Mouse (Mus musculus) heart, embryonic 11.5 days (tissue): ENCODE data around the gene Tnp2. TPM values are rescaled to one million over a fixed set of nuclear protein-coding genes. Genes with fewer than 3 reads are reported as not detected.

Experiments
- ATAC-seq: fragments of 200-750 bp; cut with Nextera tagmentation; replicated peaks from 2 replicates; pipeline ENCODE4 v1.8.0; 2017; ENCODE audit warnings: moderate library complexity; ENCODE audit not compliant: insufficient number of reproducible peaks, low FRiP score, low TSS enrichment
- H3K27ac ChIP-seq: fragments of 300-500 bp; sonication (generic); 2 replicates; pipeline ENCODE4 v1.5.1; 2014; ENCODE audit warnings: mild to moderate bottlenecking, low read depth, low read length
- H3K27me3 ChIP-seq: fragments of 300-500 bp; sonication (generic); 2 replicates; pipeline ENCODE4 v1.6.1; 2014; ENCODE audit warnings: mild to moderate bottlenecking, low read length, mixed read lengths; ENCODE audit not compliant: control insufficient read depth, insufficient read depth
- H3K36me3 ChIP-seq: fragments of 300-500 bp; sonication (generic); 2 replicates; pipeline ENCODE4 v1.6.1; 2014; ENCODE audit warnings: mild to moderate bottlenecking, low read length, moderate library complexity, mixed read lengths; ENCODE audit not compliant: control insufficient read depth, insufficient read depth
- H3K4me1 ChIP-seq: fragments of 300-500 bp; sonication (generic); 2 replicates; pipeline ENCODE4 v1.6.1; 2014; ENCODE audit warnings: low read length; ENCODE audit not compliant: control insufficient read depth, insufficient read depth
- H3K4me2 ChIP-seq: fragments of 300-500 bp; sonication (generic); 2 replicates; pipeline ENCODE4 v1.6.1; 2014; ENCODE audit warnings: mild to moderate bottlenecking, moderate library complexity
- H3K4me3 ChIP-seq: fragments of 300-500 bp; sonication (generic); 2 replicates; pipeline ENCODE4 v1.5.1; 2014; ENCODE audit warnings: low read depth, low read length
- H3K9ac ChIP-seq: fragments of 300-500 bp; sonication (generic); 2 replicates; pipeline ENCODE4 v1.6.1; 2014; ENCODE audit warnings: mild to moderate bottlenecking, low read depth, low read length, moderate library complexity
- H3K9me3 ChIP-seq: fragments of 300-500 bp; sonication (generic); replicated peaks from 2 replicates; pipeline ENCODE4 v1.6.1; 2016; ENCODE audit warnings: low read length; ENCODE audit not compliant: control insufficient read depth
- WGBS: fragments of 180-500 bp; shearing (Covaris S2); extraction: QIAGEN DNeasy Blood & Tissue Kit; methylation state at CpG from one replicate; pipeline ENCODE4 v1.1.7; 2014; ENCODE audit not compliant: insufficient replicate concordance; 5-methylcytosine and 5-hydroxymethylcytosine counted together
- polyA plus RNA-seq: library from polyadenylated mRNA; unstranded; fragments of >200 nt; fragmentation: Nextera tagmentation; extraction: Ambion mirVana; gene quantifications from 2 replicates; pipeline ENCODE4 v1.2.1, GENCODE M21; 2014

The Tnp2 gene
- polyA plus RNA-seq = not detected in 2 replicates

- H3K27ac ChIP-seq = no peak within 1 kb of the TSS
- H3K4me2 ChIP-seq = no peak within 1 kb of the TSS
- no peaks in the 10 kb centered on the region for H3K9me3 ChIP-seq
- WGBS = 51% methylated on average over 16 of the region's 16 CpGs
- H3K36me3 ChIP-seq = no peaks in the 10 kb centered on the region
- no peak within 1 kb of the TSS for H3K4me3 ChIP-seq
- H3K9ac ChIP-seq = no peak within 1 kb of the TSS
- H3K4me1 ChIP-seq = peaks cover 22% of the 10 kb centered on the region
- ATAC-seq = no peak
- peaks cover 4% of the 10 kb centered on the region; the same call in 1 of the 2 replicates for H3K27me3 ChIP-seq
These were observed at the start of gene Tnp2 for GRCm38 (mm10) chr16:10788271-10788670. Gene Tnp2, minus strand, starts transcription at chr16:10788660.

GRCm38 (mm10) chr16:10837903-10838302 lies 49.4 kb upstream of the Tnp2 start:
- H3K27me3 ChIP-seq = no peaks in the 10 kb centered on the region
- 86% methylated on average over 1 of the region's 1 CpGs for WGBS
- H3K4me2 ChIP-seq = peak overlapping the region; percentile 19; the same call in 1 of the 2 replicates
- no peaks in the 10 kb centered on the region for H3K9me3 ChIP-seq
- H3K36me3 ChIP-seq = no peaks in the 10 kb centered on the region
- H3K9ac ChIP-seq = peak overlapping the region; percentile 49; the same call in 1 of the 2 replicates
- H3K4me1 ChIP-seq = peaks cover 27% of the 10 kb centered on the region
- ATAC-seq = no peak
- H3K4me3 ChIP-seq = no peak overlapping the region
- H3K27ac ChIP-seq = peak overlapping the region; percentile 81

GRCm38 (mm10) chr16:10837250-10837649 lies 48.8 kb upstream of the Tnp2 start:
- ATAC-seq = no peak
- H3K9me3 ChIP-seq = no peaks in the 10 kb centered on the region
- no peak overlapping the region for H3K27ac ChIP-seq
- peaks cover 27% of the 10 kb centered on the region for H3K4me1 ChIP-seq
- no peaks in the 10 kb centered on the region for H3K27me3 ChIP-seq
- no peak overlapping the region for H3K4me3 ChIP-seq
- H3K4me2 ChIP-seq = no peak overlapping the region
- no peak overlapping the region for H3K9ac ChIP-seq
- WGBS = 79% methylated on average over 3 of the region's 3 CpGs
- no peaks in the 10 kb centered on the region for H3K36me3 ChIP-seq

GRCm38 (mm10) chr16:10836388-10836787 lies 47.9 kb upstream of the Tnp2 start:
- no peaks in the 10 kb centered on the region for H3K27me3 ChIP-seq
- H3K4me3 ChIP-seq = no peak overlapping the region
- H3K36me3 ChIP-seq = no peaks in the 10 kb centered on the region
- no peak overlapping the region for H3K4me2 ChIP-seq
- no peak for ATAC-seq
- 91% methylated on average over 3 of the region's 3 CpGs for WGBS
- no peak overlapping the region for H3K27ac ChIP-seq
- H3K4me1 ChIP-seq = peaks cover 27% of the 10 kb centered on the region
- no peak overlapping the region for H3K9ac ChIP-seq
- no peaks in the 10 kb centered on the region for H3K9me3 ChIP-seq

- H3K36me3 ChIP-seq = no peaks in the 10 kb centered on the region
- H3K4me3 ChIP-seq = peak within 1 kb of the TSS; percentile 88
- peak; percentile 92 for ATAC-seq
- no peaks in the 10 kb centered on the region for H3K27me3 ChIP-seq
- peak within 1 kb of the TSS; percentile 88 for H3K9ac ChIP-seq
- WGBS = under 1% methylated on average over 69 of the region's 69 CpGs
- H3K9me3 ChIP-seq = no peaks in the 10 kb centered on the region
- H3K4me1 ChIP-seq = peaks cover 27% of the 10 kb centered on the region
- peak within 1 kb of the TSS; percentile 94 for H3K4me2 ChIP-seq
- peak within 1 kb of the TSS; percentile 88 for H3K27ac ChIP-seq
These were observed 46.6 kb upstream of the Tnp2 start, which contains the start of gene Rmi2 for GRCm38 (mm10) chr16:10834911-10835587. Gene Rmi2, plus strand, starts transcription at chr16:10835059.

- Histone ChIP-seq H3K36me3 (no peaks in the 10 kb centered on the region), H3K9me3 (no peaks in the 10 kb centered on the region), H3K4me1 (peaks cover 23% of the 10 kb centered on the region), H3K9ac (peak overlapping the region; percentile 56; the same call in 1 of the 2 replicates), H3K27ac (no peak overlapping the region), H3K4me3 (peak overlapping the region; percentile 88), H3K27me3 (no peaks in the 10 kb centered on the region), H3K4me2 (peak overlapping the region; percentile 94)
- 9% methylated on average over 12 of the region's 12 CpGs for WGBS
- no peak for ATAC-seq
These were observed 46.1 kb upstream of the Tnp2 start for GRCm38 (mm10) chr16:10834542-10834910.

- Histone ChIP-seq H3K9me3 (no peaks in the 10 kb centered on the region), H3K4me1 (no peaks in the 10 kb centered on the region), H3K9ac (no peak overlapping the region), H3K27ac (no peak overlapping the region), H3K4me2 (no peak overlapping the region), H3K4me3 (no peak overlapping the region), H3K36me3 (no peaks in the 10 kb centered on the region), H3K27me3 (no peaks in the 10 kb centered on the region)
- WGBS = 69% methylated on average over 4 of the region's 4 CpGs
- no peak for ATAC-seq
These were observed 40.0 kb upstream of the Tnp2 start for GRCm38 (mm10) chr16:10828461-10828805.

GRCm38 (mm10) chr16:10827766-10828460 lies 39.5 kb upstream of the Tnp2 start:
- no peaks in the 10 kb centered on the region for H3K36me3 ChIP-seq
- H3K9ac ChIP-seq = no peak overlapping the region
- H3K9me3 ChIP-seq = no peaks in the 10 kb centered on the region
- no peak overlapping the region for H3K4me3 ChIP-seq
- H3K27ac ChIP-seq = no peak overlapping the region
- H3K4me1 ChIP-seq = no peaks in the 10 kb centered on the region
- 66% methylated on average over 7 of the region's 7 CpGs for WGBS
- no peaks in the 10 kb centered on the region for H3K27me3 ChIP-seq
- no peak for ATAC-seq
- H3K4me2 ChIP-seq = no peak overlapping the region
